Mouse (Mus musculus): ENCODE measurements at regions not wholly inside any gene's neighbourhood (a gene's known extent, or its start where the extent isn't known, plus 50 kb on each side); places are given as distances from the start of the nearest gene placed in this dataset.

GRCm38 (mm10) chr6:117067541-117068305 lies 100.6 kb upstream of the Cxcl12 start:
- TF ChIP-seq CTCF (IDR thresholded peaks at IDR 0.05; ENCODE audit: extremely low read depth, insufficient read depth, low read length) (no peak), POLR2A (IDR thresholded peaks at IDR 0.05; ENCODE audit: extremely low read depth, insufficient read depth, low read length) (no peak)

Measured in cortical plate, adult 2 months (tissue).